ENCODE assay signal across 21 mouse cellular contexts in genomic region chr2:132425576-132425975, GRCm38 (mm10). TPM values are rescaled to one million over a fixed set of nuclear protein-coding genes. Genes with fewer than 3 reads are reported as not detected.
DNase-seq lines count a peak whose midpoint lies in the region; TF ChIP-seq lines count a peak whose summit lies in the region.
"Had no signal": no experiment of that assay in that cellular context is flagged by ENCODE, and none has a peak within 500 bp of the region (broad histone marks: within the 10 kb centered on the region; RNA-seq: fewer than 3 reads in every experiment).

No protein-coding gene starts in this region.

- H3K36me3 ChIP-seq in liver, adult 2 months (ENCODE audit: control insufficient read depth, insufficient read depth, low read length) = no peaks in the 10 kb centered on the region
- H3K36me3 ChIP-seq: embryonic facial prominence, embryonic 15.5 days; forebrain, embryonic 10.5 days; heart, embryonic 13.5 days; hindbrain, embryonic 12.5 days; intestine, embryonic 15.5 days had no signal

- TF ChIP-seq CTCF in liver, adult 2 months (IDR thresholded peaks at IDR 0.05; ENCODE audit: low read depth, low read length) = no peak

- WGBS in liver, adult 2 months = 65% methylated on average over 6 of the region's 6 CpGs

- no peak overlapping the region for H3K27ac ChIP-seq in liver, adult 2 months (replicated peaks; ENCODE audit: insufficient read depth, low read depth, low read length)
- H3K27ac ChIP-seq: embryonic facial prominence, embryonic 15.5 days; forebrain, embryonic 10.5 days; gastrocnemius, adult 2 months; heart, embryonic 13.5 days; hindbrain, embryonic 12.5 days; intestine, embryonic 15.5 days had no signal

- no peak for TF ChIP-seq POLR2A in liver, adult 2 months (IDR thresholded peaks at IDR 0.05; ENCODE audit: extremely low read depth, insufficient read depth, low read length)

- no peak overlapping the region for H3K9ac ChIP-seq in liver, adult 2 months (ENCODE audit: low read depth, low read length)
- H3K9ac ChIP-seq: embryonic facial prominence, embryonic 15.5 days; heart, embryonic 13.5 days; hindbrain, embryonic 12.5 days; intestine, embryonic 15.5 days had no signal

- H3K79me2 ChIP-seq in liver, adult 2 months (ENCODE audit: control insufficient read depth, insufficient read depth, low read length) = no peaks in the 10 kb centered on the region

- no peaks in the 10 kb centered on the region for H3K4me1 ChIP-seq in liver, adult 2 months (ENCODE audit: control insufficient read depth, insufficient read depth, low read length)
- H3K4me1 ChIP-seq: embryonic facial prominence, embryonic 15.5 days; hindbrain, embryonic 12.5 days; intestine, embryonic 15.5 days had no signal

- no peak overlapping the region for H3K4me3 ChIP-seq in liver, adult 2 months (ENCODE audit: insufficient read depth, low read depth, low read length)
- H3K4me3 ChIP-seq: embryonic facial prominence, embryonic 15.5 days; erythroblast, embryonic 14.5 days; forebrain, embryonic 10.5 days; gastrocnemius, adult 2 months; heart, embryonic 13.5 days; hindbrain, embryonic 12.5 days; intestine, embryonic 15.5 days had no signal

- DNase-seq in heart, adult 11 months = peak; percentile 7
- no peak for DNase-seq in heart, postnatal 4 days
- DNase-seq in liver, adult 2 months (ENCODE audit: extremely low read depth, low read depth, low spot score) = peak; percentile 50
- no peak for DNase-seq in liver
- DNase-seq in adrenal gland, postnatal 36 days = peak; percentile 29 to 47
- DNase-seq in retina, embryonic 14.5 days (ENCODE audit: low spot score) = peak; percentile 43
- no peak for DNase-seq in yolk sac, embryonic 10.5 days (ENCODE audit: low spot score)
- DNase-seq: cerebellum, adult 8-10 months; cerebellum, postnatal 14 days; embryo, embryonic 11 days; gastrocnemius, adult 2 months; gastrocnemius, postnatal 25 days; heart, postnatal 36 days had no signal

- H3K27me3 ChIP-seq in liver, adult 2 months (ENCODE audit: control insufficient read depth, insufficient read depth, low read length) = no peaks in the 10 kb centered on the region
- H3K27me3 ChIP-seq: embryonic facial prominence, embryonic 15.5 days; heart, embryonic 13.5 days; hindbrain, embryonic 12.5 days; intestine, embryonic 15.5 days had no signal

RNA-seq across cellular contexts. Expression of gene Prokr2, which starts 40.3 kb away (rescaled TPM):
- total RNA-seq in heart, postnatal 4 days (2021) = under 1 TPM; 0.29 to 0.45 TPM
- not detected in 2 replicates for total RNA-seq in liver, adult 2 months (2014; rRNA removed)
- not detected in 2 replicates for polyA plus RNA-seq in liver, adult 2 months (2012; rRNA removed)
- total RNA-seq in adrenal gland, postnatal 36 days (2021) = under 1 TPM in 1 of 2 experiments, not detected in 1; 0.07 TPM
- total RNA-seq: common myeloid progenitor, adult 5-6 weeks; gastrocnemius, adult 2 months; gastrocnemius, postnatal 25 days; granulocyte monocyte progenitor cell, adult 5-6 weeks had no signal
- polyA plus RNA-seq: erythroblast, embryonic 14.5 days had no signal

Comparison
In these comparisons a context has a peak if more than half of its experiments do, and no peak if none do; other contexts are left out.
1. DNase-seq: peak in heart, adult 11 months (single experiment), liver, adult 2 months (single experiment), adrenal gland, postnatal 36 days (2 of 2) and retina, embryonic 14.5 days (single experiment); none in heart, postnatal 4 days (single experiment), liver (single experiment) and yolk sac, embryonic 10.5 days (single experiment).